Mouse (Mus musculus): ENCODE measurements around the gene Bok. TPM values are rescaled to one million over a fixed set of nuclear protein-coding genes. Genes with fewer than 3 reads are reported as not detected.

Bok gene
- total and polyA plus RNA-seq, 3 experiments, result 3.0 to 9.0 (median 3.1) TPM

DNA sequence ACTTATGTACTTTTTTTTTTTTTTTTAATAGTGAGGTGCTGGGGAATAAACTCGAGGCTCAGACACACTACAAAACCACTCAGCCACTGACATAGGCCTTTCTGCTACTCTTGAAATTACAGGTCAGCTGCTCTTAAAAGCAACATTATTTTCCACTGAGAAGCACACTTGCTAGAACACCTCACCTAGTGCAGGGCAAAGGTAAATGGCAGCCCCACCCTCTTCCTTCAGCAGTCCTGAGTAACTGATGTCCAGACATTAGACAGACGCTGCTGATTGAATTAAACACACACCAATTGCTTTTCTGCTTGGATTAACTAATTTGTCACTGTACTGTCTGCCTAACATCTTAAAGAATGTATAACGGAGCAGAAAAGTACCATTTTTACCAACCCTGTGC is 39.2 kb downstream of the Bok start:
- 94% methylated on average over 3 of the region's 3 CpGs for WGBS
- DNase-seq, result no peak
- Histone ChIP-seq H3K4me3 (no peak overlapping the region), H3K9ac (ENCODE audit: low read depth, low read length) (no peak overlapping the region), H3K4me1 (ENCODE audit: control insufficient read depth, insufficient read depth, low read length) (peaks cover 6% of the 10 kb centered on the region), H3K27me3 (ENCODE audit: control insufficient read depth, insufficient read depth, low read length) (no peaks in the 10 kb centered on the region), H3K79me2 (replicated peaks; ENCODE audit: control insufficient read depth, insufficient read depth, low read length) (no peaks in the 10 kb centered on the region), H3K36me3 (ENCODE audit: control insufficient read depth, insufficient read depth, low read length) (no peaks in the 10 kb centered on the region), H3K27ac (no peak overlapping the region)
- intact Hi-C loops (cut with DNase I), result loop anchor here (5.0 kb wide), 1 partner anchor 212 kb away; the partner anchor contains the start of gene Farp2
- TF ChIP-seq CTCF (IDR thresholded peaks at IDR 0.05), result no peak

DNA sequence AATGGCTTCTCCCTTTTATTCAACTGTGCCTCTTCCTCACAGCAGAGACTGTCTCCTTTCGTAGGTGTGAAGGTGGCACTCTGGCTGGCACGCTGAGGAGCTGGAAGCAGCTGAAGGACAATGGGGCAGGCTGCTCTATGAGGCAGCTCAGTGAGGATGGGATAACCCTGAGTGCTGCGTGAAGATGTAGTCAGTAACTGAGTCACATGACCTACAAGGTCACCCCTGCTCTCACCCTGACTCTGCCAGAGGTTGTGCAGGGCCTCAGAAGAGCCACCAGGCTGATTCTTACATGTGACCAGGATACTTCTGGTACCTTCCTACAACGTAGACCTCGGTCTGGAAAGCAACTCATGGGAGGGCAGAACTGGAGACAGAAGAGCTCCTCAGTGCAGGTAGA is 40.2 kb downstream of the Bok start:
- DNase-seq, result no peak
- H3K4me1 ChIP-seq (ENCODE audit: control insufficient read depth, insufficient read depth, low read length), result peaks cover 6% of the 10 kb centered on the region
- no peak overlapping the region for H3K9ac ChIP-seq (ENCODE audit: low read depth, low read length)
- no peaks in the 10 kb centered on the region for H3K79me2 ChIP-seq (replicated peaks; ENCODE audit: control insufficient read depth, insufficient read depth, low read length)
- H3K27ac ChIP-seq, result no peak overlapping the region
- no peaks in the 10 kb centered on the region for H3K36me3 ChIP-seq (ENCODE audit: control insufficient read depth, insufficient read depth, low read length)
- TF ChIP-seq POLR2A (IDR thresholded peaks at IDR 0.05; ENCODE audit: insufficient read depth, low read depth, low read length) (no peak), EP300 (IDR thresholded peaks at IDR 0.05; ENCODE audit: insufficient read depth, low read depth, low read length) (no peak), CTCF (IDR thresholded peaks at IDR 0.05) (no peak)
- no peak overlapping the region for H3K4me3 ChIP-seq
- H3K27me3 ChIP-seq (ENCODE audit: control insufficient read depth, insufficient read depth, low read length), result no peaks in the 10 kb centered on the region
- 75% methylated on average over 5 of the region's 5 CpGs for WGBS
- intact Hi-C loops (cut with DNase I), result loop anchor here (5.0 kb wide), 1 partner anchor 213 kb away; the partner anchor contains the start of gene Farp2

DNA sequence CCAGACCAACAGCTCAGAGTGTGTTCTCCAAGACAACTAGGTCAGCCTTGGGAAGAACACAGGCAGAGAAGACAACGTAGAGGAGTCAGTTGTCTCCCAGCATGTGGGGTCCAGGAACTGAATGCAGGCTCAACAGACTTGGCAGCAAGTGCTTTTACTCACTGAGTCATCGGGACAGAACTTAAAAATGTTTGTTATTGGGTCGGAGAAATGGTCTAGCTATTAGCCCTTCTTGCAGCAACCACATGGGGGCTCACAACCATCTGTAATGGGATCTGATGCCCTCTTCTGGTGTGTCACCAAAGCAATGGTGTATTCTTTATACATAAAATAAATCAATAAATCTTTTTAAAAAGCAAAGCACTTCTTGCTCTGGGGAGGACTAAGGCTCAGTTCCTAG is 40.7 kb downstream of the Bok start:
- TF ChIP-seq POLR2A (IDR thresholded peaks at IDR 0.05; ENCODE audit: insufficient read depth, low read depth, low read length) (no peak), CTCF (IDR thresholded peaks at IDR 0.05) (peak; percentile 50)
- peaks cover 6% of the 10 kb centered on the region for H3K4me1 ChIP-seq (ENCODE audit: control insufficient read depth, insufficient read depth, low read length)
- intact Hi-C loops (cut with DNase I), result loop anchor here (5.0 kb wide), 1 partner anchor 214 kb away; the partner anchor contains the start of gene Farp2
- H3K9ac ChIP-seq (ENCODE audit: low read depth, low read length), result no peak overlapping the region
- WGBS, result 47% methylated on average over 3 of the region's 3 CpGs
- no peak overlapping the region for H3K4me3 ChIP-seq
- no peak for DNase-seq
- no peaks in the 10 kb centered on the region for H3K27me3 ChIP-seq (ENCODE audit: control insufficient read depth, insufficient read depth, low read length)
- H3K27ac ChIP-seq, result no peak overlapping the region
- H3K36me3 ChIP-seq (ENCODE audit: control insufficient read depth, insufficient read depth, low read length), result no peaks in the 10 kb centered on the region
- no peaks in the 10 kb centered on the region; the same call in 1 of the 2 replicates for H3K79me2 ChIP-seq (replicated peaks; ENCODE audit: control insufficient read depth, insufficient read depth, low read length)

DNA sequence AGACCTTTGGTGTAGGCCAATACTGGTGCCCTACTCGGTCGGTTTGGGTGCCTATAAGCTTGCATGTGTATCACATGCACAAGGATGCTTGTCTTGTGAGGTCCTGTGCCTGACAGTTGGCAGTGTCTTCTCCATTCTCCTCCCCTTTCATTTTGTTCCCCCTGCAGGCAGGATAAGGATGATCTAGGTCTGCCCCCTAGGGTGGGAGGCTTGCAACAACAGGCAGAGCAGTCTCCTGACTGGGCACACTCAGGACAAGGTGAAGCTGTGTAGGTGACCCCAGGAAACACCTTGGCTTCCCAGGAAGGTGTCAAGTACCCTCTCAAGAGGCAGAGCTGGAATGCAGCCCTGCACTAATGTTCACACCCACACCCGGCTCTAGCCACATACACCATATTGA is 41.5 kb downstream of the Bok start:
- peak; percentile 65 to 76 for DNase-seq
- 44% methylated on average over 3 of the region's 3 CpGs for WGBS
- Histone ChIP-seq H3K36me3 (ENCODE audit: control insufficient read depth, insufficient read depth, low read length) (no peaks in the 10 kb centered on the region), H3K4me1 (ENCODE audit: control insufficient read depth, insufficient read depth, low read length) (peaks cover 7% of the 10 kb centered on the region), H3K79me2 (replicated peaks; ENCODE audit: control insufficient read depth, insufficient read depth, low read length) (no peaks in the 10 kb centered on the region; the same call in 1 of the 2 replicates), H3K27me3 (ENCODE audit: control insufficient read depth, insufficient read depth, low read length) (no peaks in the 10 kb centered on the region), H3K27ac (no peak overlapping the region), H3K4me3 (no peak overlapping the region), H3K9ac (ENCODE audit: low read depth, low read length) (no peak overlapping the region)
- intact Hi-C loops (cut with DNase I), result loop anchor here (1.0 to 5.0 kb wide), 2 partner anchors 59 to 215 kb away; partner anchors contain the start of gene Farp2
- TF ChIP-seq POLR2A (IDR thresholded peaks at IDR 0.05; ENCODE audit: insufficient read depth, low read depth, low read length) (no peak), EP300 (IDR thresholded peaks at IDR 0.05; ENCODE audit: insufficient read depth, low read depth, low read length) (peak; percentile 80; the same call in 1 of the 2 replicates), CTCF (IDR thresholded peaks at IDR 0.05) (peak; percentile 98)

- DNase-seq, result no peak
- Histone ChIP-seq H3K79me2 (replicated peaks; ENCODE audit: control insufficient read depth, insufficient read depth, low read length) (no peaks in the 10 kb centered on the region; the same call in 1 of the 2 replicates), H3K36me3 (ENCODE audit: control insufficient read depth, insufficient read depth, low read length) (no peaks in the 10 kb centered on the region), H3K27ac (no peak overlapping the region; the same call in 1 of the 2 replicates), H3K27me3 (ENCODE audit: control insufficient read depth, insufficient read depth, low read length) (no peaks in the 10 kb centered on the region), H3K9ac (ENCODE audit: low read depth, low read length) (no peak overlapping the region), H3K4me3 (peak overlapping the region; percentile 35; the same call in 1 of the 2 replicates), H3K4me1 (ENCODE audit: control insufficient read depth, insufficient read depth, low read length) (peaks cover 4% of the 10 kb centered on the region; the same call in 1 of the 2 replicates)
- intact Hi-C loops (cut with DNase I), result no loop called here
- TF ChIP-seq EP300 (IDR thresholded peaks at IDR 0.05; ENCODE audit: insufficient read depth, low read depth, low read length) (no peak), POLR2A (IDR thresholded peaks at IDR 0.05; ENCODE audit: insufficient read depth, low read depth, low read length) (no peak), CTCF (IDR thresholded peaks at IDR 0.05) (no peak)
- 77% methylated on average over 5 of the region's 5 CpGs for WGBS
These were observed 45.6 kb downstream of the Bok start for GRCm38 (mm10) chr1:93731103-93731502.

GRCm38 (mm10) chr1:93731880-93732281 is 46.4 kb downstream of the Bok start:
- WGBS, result 33% methylated on average over 3 of the region's 3 CpGs
- H3K4me3 ChIP-seq, result peak overlapping the region; percentile 35; the same call in 1 of the 2 replicates

More at GRCm38 (mm10) chr1:93731880-93732281, 46.4 kb downstream of the Bok start:
- no peaks in the 10 kb centered on the region for H3K27me3 ChIP-seq (ENCODE audit: control insufficient read depth, insufficient read depth, low read length)
- TF ChIP-seq EP300 (IDR thresholded peaks at IDR 0.05; ENCODE audit: insufficient read depth, low read depth, low read length) (no peak), POLR2A (IDR thresholded peaks at IDR 0.05; ENCODE audit: insufficient read depth, low read depth, low read length) (no peak), CTCF (IDR thresholded peaks at IDR 0.05) (no peak)
- no peak for DNase-seq
- H3K36me3 ChIP-seq (ENCODE audit: control insufficient read depth, insufficient read depth, low read length), result no peaks in the 10 kb centered on the region
- H3K9ac ChIP-seq (ENCODE audit: low read depth, low read length), result no peak overlapping the region
- H3K79me2 ChIP-seq (replicated peaks; ENCODE audit: control insufficient read depth, insufficient read depth, low read length), result no peaks in the 10 kb centered on the region; the same call in 1 of the 2 replicates
- peak overlapping the region; percentile 46; the same call in 1 of the 2 replicates for H3K27ac ChIP-seq
- peaks cover 2% of the 10 kb centered on the region; the same call in 1 of the 2 replicates for H3K4me1 ChIP-seq (ENCODE audit: control insufficient read depth, insufficient read depth, low read length)
- intact Hi-C loops (cut with DNase I), result no loop called here
